Mouse (Mus musculus) c-Kit-negative CD71-positive TER-119-positive erythroid progenitor cells, embryonic 14.5 days (primary cell): ENCODE measurements around the gene Fev.

Experiments
- DNase-seq: peaks from one replicate; pipeline ENCODE4 v3.0.0-alpha.2; 2013; ENCODE audit warnings: low read depth, low spot score

Fev gene

DNA sequence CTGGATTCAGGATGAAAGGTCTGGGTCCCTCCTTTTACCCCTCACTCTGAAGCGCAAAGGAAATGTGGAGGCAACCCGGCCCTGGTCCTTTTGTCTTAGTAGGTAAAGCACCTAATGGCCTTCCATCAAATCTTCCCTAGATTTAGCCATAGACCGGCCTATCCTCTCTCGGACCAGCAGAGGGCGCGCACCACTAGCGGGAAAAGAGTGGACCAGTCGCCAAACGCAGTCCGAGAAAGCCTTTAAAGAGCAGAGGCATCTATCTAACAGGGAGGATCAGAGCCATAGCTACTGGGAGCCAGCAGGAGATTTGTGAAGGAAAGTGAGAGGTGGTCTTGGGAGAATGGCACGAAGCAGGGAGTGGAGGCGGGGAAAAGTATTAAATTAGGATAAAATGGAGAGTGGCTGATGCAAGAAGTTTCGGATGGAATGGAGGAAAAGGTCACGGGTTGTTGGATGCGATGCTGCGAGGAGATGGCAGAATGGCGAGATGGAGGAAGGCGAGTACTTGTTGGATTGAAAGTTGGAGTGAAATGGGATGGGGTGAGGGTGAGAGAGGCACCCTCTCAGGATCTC is 4.3 kb downstream of the Fev start:
- DNase-seq = no peak

DNA sequence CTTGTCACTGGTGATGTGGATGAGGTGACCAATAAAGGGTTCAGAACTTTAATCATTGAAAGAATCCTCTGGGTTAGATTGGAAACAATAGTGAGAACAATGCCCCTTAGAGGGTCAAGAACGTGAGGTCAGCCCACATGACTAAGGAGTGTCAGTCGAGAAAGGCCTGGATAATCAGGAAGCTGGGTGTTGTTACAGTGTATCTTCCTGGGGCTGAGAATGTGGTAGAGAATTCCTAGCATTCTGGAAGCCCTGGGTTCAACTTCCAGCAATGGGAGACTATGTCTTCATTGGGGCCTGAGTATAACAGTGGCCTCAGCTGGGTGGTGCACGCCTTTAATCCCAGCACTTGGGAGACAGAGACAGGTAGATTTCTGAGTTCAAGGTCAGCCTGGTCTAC is 8.0 kb downstream of the Fev start:
- DNase-seq = no peak

DNA sequence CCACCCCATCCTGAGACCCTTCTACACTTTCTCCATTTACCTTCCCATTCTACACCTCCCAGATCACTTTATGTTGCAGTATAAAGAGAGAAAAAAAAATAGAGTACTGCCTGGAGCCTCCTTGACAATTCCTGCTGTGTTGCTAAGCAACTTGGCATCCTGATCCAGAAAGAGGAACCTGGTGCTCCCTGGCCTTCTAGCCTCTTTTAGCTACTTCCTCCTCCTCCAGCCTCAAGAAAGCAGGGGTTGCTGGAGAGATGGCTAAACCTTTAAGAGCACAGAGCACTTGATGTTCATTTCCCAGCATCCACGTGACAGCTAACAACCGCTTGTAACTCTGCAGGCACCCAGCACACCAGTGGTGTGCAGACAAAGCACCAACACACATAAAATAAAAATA is 13.0 kb downstream of the Fev start:
- DNase-seq = no peak

DNA sequence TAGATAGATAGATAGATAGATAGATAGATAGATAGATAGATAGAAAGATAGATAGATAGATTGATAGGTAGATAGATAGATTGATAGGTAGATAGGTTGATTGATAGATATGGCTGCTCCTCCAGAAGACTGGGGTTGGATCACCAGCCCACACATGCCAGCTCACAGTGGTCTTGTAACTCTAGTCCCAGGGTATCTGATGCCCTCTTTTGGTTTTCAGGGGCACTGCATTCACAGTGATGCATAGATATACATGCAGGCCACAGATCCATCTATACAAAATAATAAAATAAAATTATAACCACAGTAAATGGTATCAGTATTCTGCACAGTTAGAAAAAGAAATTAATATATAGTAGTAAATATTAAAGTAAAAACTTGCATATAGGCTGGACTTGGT is 23.4 kb downstream of the Fev start:
- no peak for DNase-seq

DNA sequence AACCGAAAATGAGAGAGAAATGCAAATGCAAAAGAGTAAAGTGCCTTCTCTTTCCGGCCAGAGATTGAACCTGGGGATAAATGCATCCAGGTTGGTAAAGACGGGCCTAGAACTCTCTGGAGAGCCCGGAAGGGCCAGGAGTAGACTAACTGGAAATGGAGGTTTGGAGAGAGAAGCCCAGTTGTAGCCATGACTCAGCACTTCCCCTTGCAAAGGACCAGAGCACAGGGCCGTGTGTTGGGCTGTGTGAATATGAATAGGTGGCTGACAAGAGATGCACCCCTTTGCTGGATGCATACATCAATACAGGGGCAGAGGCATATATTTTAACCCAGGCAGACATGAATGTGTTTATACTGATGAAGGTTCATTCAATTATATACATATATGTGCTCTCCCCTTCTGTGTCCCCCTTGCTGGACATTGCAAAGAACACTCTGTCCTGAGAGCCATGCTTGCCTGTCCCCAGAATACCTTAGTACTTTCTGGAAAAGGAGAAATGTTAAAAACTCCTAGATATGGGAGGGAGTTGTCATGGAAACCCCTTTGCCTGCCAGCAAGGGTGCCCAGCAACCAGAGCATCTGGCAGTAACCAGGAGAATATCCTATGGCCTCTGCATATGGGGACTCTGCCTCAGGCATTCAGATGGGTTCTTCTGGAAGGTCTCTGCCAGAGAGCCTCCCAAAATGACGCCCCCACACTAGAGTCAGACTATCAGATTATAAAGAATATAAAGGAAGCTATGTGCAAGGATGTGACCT is 25.8 kb downstream of the Fev start:
- DNase-seq = no peak

DNA sequence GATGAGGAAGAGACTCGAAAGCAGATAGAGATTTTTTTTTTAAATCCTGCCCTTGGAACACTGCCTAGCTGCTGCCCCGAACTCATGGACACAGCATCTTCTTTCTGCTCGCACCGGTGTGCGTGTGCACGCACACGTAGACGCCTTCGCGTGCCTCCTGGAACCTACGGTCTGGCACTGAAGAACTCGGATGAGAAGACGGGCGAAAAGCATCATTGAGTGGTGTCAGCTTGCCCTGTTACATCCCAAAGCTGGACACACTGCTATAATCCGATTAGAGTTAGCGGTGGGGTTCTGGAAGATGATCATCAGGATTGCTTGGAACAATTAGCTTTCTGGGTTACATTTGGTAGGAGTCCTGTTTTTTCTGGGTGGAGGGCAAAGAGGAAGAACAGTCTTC is 26.4 kb downstream of the Fev start:
- no peak for DNase-seq

DNA sequence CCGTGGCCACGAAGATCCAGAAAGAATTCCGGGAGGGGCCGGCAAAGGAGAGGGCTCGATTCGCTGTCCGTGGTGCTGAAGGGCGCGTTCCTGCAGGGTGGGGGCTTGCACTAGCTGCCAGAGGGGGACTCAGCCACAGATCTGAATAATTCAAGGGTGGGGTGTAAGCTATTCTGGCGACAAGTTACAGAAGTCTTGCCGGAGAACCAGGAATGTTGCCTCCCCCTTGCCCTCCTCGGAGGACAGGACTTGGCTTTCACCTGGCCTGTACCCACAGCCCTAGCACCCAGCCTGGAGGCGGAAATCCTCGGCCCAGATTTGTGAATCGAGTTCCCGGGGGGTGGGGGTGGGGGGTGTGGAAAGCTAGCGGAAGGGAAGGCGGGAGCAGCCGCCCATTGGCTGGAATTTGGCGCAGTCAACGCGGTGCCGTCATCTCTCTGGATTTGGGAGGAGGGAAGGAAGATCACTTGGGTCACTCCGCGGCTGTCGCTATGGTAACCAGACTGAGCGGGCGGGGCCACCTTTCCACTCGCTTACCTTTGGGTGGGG is 27.0 kb downstream of the Fev start:
- DNase-seq = no peak

DNA sequence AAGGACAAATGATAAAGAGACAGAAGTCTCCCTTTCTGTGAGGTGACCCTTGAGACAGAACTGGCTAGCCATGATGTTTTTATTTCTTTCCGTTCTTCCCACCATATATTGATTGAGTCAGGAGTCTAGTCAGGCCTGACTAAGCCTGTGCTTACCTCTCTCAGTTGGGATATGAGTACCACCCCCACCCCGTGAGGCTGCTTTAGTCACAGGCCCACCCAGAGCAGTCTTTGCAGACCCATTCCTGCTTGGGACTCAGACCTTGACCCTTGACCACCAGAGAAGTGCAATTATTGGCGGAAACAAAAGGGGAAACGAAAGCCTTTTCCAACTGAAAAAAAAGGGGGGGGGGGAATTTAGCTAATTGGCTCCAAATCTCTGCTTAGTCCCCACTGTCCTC is 27.5 kb downstream of the Fev start:
- no peak for DNase-seq

DNA sequence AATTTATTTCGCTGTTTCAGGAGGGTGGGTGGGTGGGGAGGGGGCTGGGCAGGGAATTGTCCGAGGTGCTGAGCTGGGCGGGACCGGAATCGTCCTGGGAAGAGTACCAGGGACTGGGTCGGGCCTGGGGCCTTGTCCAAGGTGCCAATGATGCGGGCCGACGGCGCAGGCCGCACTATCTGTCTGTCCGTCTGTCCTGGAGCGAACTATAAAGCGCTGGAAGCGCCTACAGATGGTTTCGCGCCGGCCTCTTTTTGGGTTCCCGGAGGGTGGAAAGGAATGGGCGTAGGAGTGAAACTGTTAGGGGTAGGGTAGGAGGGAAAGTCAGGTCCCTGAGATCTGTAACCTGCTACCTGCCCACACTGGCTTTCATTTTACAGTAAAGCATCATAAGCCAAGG is 28.0 kb downstream of the Fev start:
- DNase-seq = no peak

DNA sequence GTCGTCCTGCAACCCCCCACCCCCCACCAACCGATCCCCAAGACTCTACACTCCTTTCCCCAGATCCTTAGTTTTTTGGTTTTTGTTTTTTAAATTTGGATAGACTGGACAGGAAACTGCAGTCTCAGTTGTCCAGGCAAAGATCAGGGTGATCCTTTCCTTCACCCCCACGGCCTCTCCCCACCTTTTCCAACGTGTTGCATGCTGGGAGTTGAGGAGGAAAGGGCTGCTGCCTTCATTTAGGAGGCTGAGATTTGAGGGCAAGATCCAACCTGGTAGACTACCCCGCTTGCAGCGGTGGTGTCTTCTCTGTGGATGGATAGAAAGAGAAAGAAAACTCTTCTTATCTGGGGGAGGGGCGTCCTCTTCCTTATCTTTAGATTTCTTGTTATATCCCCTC is 28.4 kb downstream of the Fev start:
- DNase-seq = no peak

DNA sequence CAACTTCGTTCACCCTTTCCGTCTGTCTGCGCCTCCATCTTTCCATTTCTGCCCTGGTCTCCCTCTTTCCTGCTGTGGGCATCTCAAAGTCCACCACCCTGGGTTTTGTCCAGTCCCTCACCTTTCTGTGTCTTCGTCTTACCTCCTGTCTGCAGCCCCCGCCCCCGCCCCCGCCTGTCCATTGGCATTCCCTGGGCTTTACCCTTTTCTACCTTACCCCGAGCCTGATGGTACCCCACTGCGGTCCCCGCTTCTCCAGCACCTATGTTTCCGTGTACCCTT is 28.8 kb downstream of the Fev start:
- DNase-seq = no peak

DNA sequence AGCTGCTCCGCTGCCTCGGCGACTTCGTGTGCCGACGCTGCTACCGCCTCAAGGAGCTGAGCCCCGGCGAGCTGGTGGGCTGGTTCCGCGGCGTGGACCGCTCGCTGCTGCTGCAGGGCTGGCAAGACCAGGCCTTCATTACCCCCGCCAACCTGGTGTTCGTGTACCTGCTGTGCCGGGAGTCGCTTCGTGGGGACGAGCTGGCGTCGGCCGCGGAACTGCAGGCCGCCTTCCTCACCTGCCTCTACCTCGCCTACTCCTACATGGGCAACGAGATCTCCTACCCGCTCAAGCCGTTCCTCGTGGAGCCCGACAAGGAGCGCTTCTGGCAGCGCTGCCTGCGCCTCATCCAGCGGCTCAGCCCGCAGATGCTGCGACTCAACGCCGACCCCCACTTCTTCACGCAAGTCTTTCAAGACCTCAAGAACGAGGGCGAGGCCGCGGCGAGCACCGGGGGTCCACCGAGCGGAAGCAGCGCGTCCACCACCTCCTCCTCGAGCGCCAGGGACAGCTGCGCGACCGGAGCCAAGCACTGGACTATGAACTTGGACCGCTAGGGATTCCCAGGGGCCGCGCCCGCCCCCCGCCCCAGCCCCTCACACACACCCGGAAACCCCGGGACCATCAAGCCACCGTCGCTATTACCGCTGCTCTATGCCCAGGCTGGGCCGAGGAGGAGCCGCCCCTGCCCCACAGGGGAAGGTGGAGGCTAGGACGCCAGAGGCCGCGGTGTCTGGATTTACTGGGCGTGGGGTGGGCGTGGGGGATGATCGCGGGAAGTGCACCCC is 29.4 kb downstream of the Fev start:
- DNase-seq = no peak

DNA sequence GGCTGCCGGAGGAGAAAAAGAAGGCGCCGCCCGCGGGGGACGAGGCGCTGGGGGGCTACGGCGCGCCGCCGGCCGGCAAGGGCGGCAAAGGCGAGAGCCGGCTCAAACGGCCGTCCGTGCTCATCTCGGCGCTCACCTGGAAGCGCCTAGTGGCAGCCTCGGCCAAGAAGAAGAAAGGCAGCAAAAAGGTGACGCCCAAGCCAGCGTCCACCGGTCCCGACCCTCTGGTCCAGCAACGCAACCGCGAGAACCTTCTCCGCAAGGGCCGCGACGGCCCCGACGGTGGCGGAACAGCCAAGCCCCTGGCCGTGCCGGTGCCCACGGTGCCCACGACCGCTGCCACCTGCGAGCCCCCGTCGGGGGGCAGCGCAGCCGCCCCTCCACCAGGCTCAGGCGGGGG is 30.1 kb downstream of the Fev start:
- DNase-seq = no peak

DNA sequence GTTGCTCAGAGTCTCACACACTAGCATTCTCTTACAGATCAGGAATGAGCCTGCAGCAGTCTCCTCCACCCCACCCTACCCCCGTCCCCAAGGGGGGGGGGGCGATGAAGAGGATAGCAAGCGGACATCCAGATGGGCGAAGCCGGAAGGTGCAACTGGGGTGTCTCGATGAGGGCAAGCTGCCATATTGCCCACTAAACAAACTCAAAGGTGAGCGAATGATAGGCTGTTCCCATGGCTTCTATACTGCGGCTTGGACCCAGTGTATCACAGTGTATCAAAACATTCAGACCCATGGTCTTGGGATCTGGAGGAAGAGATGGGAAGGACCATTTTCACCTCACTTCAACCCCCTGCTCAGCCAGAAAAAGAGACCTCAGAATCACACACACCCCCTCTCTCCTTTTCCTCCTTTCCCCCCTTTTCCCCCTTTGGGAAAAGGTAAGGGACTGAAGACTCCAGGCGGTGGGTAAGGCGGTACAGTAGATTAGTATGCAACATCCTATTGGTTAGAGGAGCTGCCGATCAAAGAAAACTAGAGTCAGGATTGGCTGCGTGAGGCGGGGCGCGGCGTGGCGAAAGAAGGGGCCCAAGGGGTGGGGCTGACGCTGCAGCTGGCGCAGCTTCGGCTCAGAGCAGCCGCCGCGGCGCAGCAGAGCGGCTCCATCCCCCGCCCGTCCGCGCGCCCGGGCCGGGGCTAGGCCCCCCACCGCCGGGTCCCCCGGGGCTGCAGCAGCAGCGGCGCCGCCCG is 30.7 kb downstream of the Fev start, which contains the start of gene Cdk5r2:
Cdk5r2 (plus strand) TSS at position 629 of the 751 bp plus-strand sequence.
- DNase-seq = no peak

DNA sequence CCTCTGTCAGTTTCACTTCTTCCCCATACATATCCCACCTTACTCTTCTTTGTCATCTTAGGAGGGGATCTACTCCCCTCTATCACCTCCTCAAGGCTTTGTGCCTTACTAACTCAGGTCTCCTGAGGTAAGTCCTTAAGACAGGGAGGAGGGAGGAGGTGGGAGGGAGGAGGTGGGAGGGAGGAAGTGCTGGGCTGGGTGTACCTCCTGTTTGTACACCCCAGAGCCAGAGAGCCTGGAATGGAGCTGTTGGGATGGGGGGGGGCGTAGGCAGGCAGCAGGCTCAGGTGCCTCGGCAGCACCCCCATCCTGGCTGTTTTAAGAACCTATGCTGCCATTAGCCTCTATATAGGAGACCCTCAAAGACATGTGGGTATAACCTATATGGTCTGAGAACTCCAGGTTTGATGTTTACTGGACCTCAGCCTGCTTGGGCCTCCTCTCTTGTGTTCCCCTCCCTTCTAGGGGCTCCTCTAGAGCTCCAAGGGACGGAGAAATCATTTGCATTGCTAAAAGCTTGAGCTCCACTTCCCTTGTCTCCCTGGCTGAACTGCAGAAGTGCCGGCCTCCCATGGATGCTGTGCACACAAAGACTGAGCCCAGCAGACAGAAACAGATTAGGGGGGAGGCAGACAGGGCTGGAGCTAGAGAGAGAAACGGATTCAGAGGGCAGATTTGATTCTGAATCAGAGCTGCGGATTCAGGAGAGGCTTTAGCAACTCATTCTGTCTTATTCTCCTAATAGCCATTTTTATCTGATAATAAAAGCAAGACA is 34.0 kb downstream of the Fev start:
- DNase-seq = no peak

DNA sequence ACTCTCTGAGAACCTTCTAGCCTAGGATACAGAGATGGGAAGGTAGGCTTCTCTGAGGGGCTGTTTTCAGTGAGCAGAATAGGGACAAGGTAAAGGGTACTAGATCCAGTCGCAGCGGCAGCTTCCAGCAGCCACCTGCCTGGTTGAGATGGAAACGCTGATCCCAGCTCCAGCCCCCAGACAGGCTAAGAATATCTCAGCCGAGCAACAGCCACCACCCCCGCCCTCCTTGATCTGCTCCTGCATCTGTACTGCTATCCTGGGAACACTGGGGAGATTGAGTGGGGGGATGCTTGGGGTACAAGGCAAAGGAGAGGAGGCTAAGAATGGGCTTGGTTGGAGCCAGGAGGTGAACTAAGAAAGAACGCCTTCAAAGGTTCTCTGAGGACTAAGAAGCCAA is 35.0 kb downstream of the Fev start:
- DNase-seq = no peak

DNA sequence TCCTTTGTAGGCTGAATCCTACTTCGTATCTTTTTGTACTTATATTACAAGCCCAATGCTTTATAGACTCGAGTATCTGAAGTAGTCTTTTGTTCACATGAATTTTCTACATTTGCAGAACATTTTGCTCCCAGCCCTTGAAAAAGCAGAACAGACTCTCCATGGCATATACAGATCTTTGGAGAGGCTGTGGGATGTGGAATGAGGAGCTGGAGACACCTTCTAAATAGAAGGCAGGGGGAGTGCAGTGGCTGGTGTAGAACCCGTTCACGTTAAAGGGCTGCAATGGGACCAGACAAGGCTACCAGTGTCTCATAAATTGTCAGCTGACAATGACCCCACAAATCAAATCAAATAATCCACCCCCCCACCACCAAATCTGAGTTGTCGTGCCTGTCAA is 36.3 kb downstream of the Fev start:
- no peak for DNase-seq

DNA sequence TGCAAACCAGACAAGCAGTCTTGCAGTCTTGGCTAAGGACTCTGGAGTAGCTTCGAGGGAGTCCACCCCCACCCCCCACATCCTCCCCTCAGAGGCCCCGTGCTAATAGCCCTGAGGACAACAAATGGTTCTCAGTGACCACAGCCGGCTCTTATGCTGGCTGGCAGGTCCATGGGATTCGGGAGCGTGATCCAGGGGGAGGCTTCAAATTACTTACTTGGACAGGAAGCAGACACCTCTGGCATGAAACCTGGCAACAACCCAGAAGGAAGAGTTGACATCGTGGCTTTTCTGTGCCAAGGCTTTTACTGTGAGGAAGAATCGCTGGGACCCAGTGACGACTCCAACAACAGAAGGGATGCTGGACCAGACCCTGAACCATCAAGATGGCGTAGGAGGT is 38.9 kb downstream of the Fev start:
- DNase-seq = no peak

DNA sequence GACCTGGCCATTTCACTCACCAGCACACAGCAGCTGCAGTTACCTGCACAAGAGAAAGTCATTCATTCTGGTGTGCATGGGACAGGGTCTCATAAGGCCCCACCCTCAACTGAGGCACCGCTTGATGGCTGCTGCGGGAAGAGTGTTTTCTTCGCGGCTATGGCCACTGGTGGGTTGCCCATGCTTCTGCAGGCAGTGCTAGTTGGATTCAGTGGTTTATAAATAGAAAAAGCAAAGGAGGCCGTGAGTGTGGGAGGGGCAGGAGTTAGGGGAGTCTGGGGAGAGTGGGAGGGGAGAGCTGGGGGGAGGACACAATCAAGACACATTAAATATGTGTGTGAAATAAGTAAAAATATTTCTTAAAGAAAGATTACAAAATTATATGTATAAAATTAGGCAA is 42.1 kb downstream of the Fev start:
- no peak for DNase-seq

DNA sequence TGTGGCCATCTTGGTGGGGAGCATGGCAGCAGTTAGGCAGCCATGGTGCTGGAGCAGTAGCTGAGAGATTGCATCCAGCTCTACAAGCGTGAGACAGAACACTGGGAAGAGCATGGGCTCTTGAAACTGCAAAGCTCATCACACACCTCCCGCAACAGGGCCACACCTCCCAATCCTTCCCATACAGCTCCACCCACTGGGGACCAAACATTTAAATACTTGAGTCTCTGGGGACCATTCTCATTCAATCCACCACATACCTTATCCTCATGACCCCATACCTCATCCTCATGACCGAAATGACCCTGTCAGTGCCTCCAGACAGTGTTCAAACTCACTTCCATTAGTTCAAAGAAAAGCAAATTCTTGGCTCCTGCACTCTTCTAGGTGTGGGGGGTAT is 52.0 kb downstream of the Fev start:
- no peak for DNase-seq
